Mouse (Mus musculus) lung, embryonic 16.5 days (tissue): ENCODE measurements at regions not wholly inside any gene's neighbourhood (a gene's known extent, or its start where the extent isn't known, plus 50 kb on each side); places are given as distances from the start of the nearest gene placed in this dataset.
"Not testable (repeated sequence)": the region's sequence is repeated elsewhere in the genome, so short reads cannot be mapped to it uniquely, and the experiment has no call there.

ENCODE experiments used
- ATAC-seq: fragments of 200-750 bp; cut with Nextera tagmentation; 2 replicates; pipeline ENCODE4 v1.8.0; 2017; ENCODE audit warnings: low read depth, mild to moderate bottlenecking, moderate library complexity
- H3K27ac ChIP-seq: fragments of 300-500 bp; sonication (generic); 2 replicates; pipeline ENCODE4 v1.5.1; 2014; ENCODE audit warnings: mild to moderate bottlenecking, control low read depth, low read length
- H3K27me3 ChIP-seq: fragments of 300-500 bp; sonication (generic); 2 replicates; pipeline ENCODE4 v1.6.1; 2014; ENCODE audit warnings: low read depth, low read length, mixed read lengths; ENCODE audit not compliant: control insufficient read depth, insufficient read depth
- H3K36me3 ChIP-seq: fragments of 300-500 bp; sonication (generic); 2 replicates; pipeline ENCODE4 v1.6.1; 2014; ENCODE audit warnings: low read length; ENCODE audit not compliant: control insufficient read depth, insufficient read depth
- H3K4me1 ChIP-seq: fragments of 300-500 bp; sonication (generic); replicated peaks from 2 replicates; pipeline ENCODE4 v1.6.1; 2014; ENCODE audit warnings: low read length, mixed read lengths; ENCODE audit not compliant: control insufficient read depth, insufficient read depth
- H3K4me2 ChIP-seq: fragments of 300-500 bp; sonication (generic); 2 replicates; pipeline ENCODE4 v1.6.1; 2014; ENCODE audit warnings: low read depth, low read length, control low read depth
- H3K4me3 ChIP-seq: fragments of 300-500 bp; sonication (generic); 2 replicates; pipeline ENCODE4 v1.5.1; 2014; ENCODE audit warnings: mild to moderate bottlenecking, low read length, control low read depth
- H3K9ac ChIP-seq: fragments of 300-500 bp; sonication (generic); 2 replicates; pipeline ENCODE4 v1.6.1; 2014; ENCODE audit warnings: low read length, control low read depth
- H3K9me3 ChIP-seq: fragments of 300-500 bp; sonication (generic); 2 replicates; pipeline ENCODE4 v1.6.1; 2016; ENCODE audit warnings: low read length; ENCODE audit not compliant: control insufficient read depth
- WGBS: fragments of 180-500 bp; shearing (Covaris S2); extraction: QIAGEN DNeasy Blood & Tissue Kit; methylation state at CpG from one replicate; pipeline ENCODE4 v1.1.7; 2014; 5-methylcytosine and 5-hydroxymethylcytosine counted together

- 49% methylated on average over 8 of the region's 8 CpGs for WGBS
- Histone ChIP-seq H3K27ac (no peak overlapping the region), H3K4me1 (no peaks in the 10 kb centered on the region), H3K9ac (no peak overlapping the region), H3K4me2 (no peak overlapping the region), H3K36me3 (no peaks in the 10 kb centered on the region), H3K4me3 (no peak overlapping the region), H3K27me3 (no peaks in the 10 kb centered on the region), H3K9me3 (peaks cover 4% of the 10 kb centered on the region; the same call in 1 of the 2 replicates)
- no peak for ATAC-seq
These were observed 383.7 kb upstream of the Arid1b start for GRCm38 (mm10) chr17:4610481-4610880.

- 82% methylated on average over 5 of the region's 5 CpGs for WGBS
- Histone ChIP-seq H3K9me3 (peaks cover 4% of the 10 kb centered on the region; the same call in 1 of the 2 replicates), H3K4me2 (no peak overlapping the region), H3K27me3 (no peaks in the 10 kb centered on the region), H3K27ac (no peak overlapping the region), H3K9ac (no peak overlapping the region), H3K4me1 (no peaks in the 10 kb centered on the region), H3K4me3 (no peak overlapping the region), H3K36me3 (no peaks in the 10 kb centered on the region)
- ATAC-seq: no peak
These were observed 383.1 kb upstream of the Arid1b start for GRCm38 (mm10) chr17:4610993-4611392.

DNA sequence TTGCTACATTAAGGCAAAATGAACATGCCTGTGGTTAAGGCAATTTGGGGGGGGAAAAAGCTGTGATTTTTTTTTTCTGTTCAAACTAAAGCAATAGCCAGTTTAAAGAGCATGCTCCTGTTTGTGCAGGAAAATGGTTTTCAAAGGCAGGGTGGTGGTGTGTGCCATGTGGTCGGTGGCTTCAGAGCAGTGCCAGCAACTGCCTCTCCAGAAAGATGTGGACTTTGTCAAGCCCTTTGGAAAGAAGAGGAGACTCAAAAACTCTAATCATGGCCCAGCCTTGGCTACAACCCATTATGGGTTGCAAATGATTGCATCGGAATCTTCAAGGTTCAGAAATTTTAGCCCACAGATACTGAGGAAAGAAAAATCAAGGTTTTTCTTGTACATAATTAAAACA is 382.4 kb upstream of the Arid1b start:
- H3K27me3 ChIP-seq: no peaks in the 10 kb centered on the region
- no peaks in the 10 kb centered on the region for H3K4me1 ChIP-seq
- H3K4me3 ChIP-seq: no peak overlapping the region
- H3K36me3 ChIP-seq: no peaks in the 10 kb centered on the region
- ATAC-seq: no peak
- no peak overlapping the region for H3K4me2 ChIP-seq
- WGBS: 74% methylated on average over 2 of the region's 2 CpGs
- H3K9ac ChIP-seq: no peak overlapping the region
- H3K9me3 ChIP-seq: peaks cover 4% of the 10 kb centered on the region; the same call in 1 of the 2 replicates
- H3K27ac ChIP-seq: no peak overlapping the region

DNA sequence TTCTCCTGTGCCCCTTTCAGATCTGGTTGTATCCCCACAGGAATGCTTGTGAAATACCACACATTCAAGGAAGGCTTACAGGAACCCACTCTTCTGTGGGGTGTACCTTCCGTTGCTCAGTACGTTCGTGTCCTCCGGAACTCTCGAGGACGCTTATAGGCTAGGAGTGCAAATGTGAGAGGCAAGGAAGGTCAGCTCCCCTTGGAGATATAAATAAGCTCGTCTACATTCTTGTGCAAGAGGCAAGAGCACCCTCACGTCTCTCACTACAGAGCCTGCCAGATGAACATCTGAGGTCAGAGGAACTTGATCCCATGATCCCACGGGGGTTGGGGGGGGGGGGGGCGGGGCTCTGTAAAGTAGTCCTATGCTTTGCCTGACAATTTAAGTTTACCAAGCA is 382.0 kb upstream of the Arid1b start:
- H3K36me3 ChIP-seq: no peaks in the 10 kb centered on the region
- H3K4me3 ChIP-seq: no peak overlapping the region
- H3K4me2 ChIP-seq: no peak overlapping the region
- H3K27me3 ChIP-seq: no peaks in the 10 kb centered on the region
- peaks cover 4% of the 10 kb centered on the region; the same call in 1 of the 2 replicates for H3K9me3 ChIP-seq
- no peak overlapping the region for H3K27ac ChIP-seq
- 42% methylated on average over 10 of the region's 10 CpGs for WGBS
- H3K9ac ChIP-seq: no peak overlapping the region
- H3K4me1 ChIP-seq: no peaks in the 10 kb centered on the region
- peak; percentile 56; the same call in 1 of the 2 replicates for ATAC-seq

- Histone ChIP-seq H3K36me3 (no peaks in the 10 kb centered on the region), H3K27ac (no peak overlapping the region), H3K4me1 (no peaks in the 10 kb centered on the region), H3K4me2 (no peak overlapping the region), H3K9ac (no peak overlapping the region), H3K27me3 (no peaks in the 10 kb centered on the region), H3K4me3 (no peak overlapping the region), H3K9me3 (peaks cover 4% of the 10 kb centered on the region; the same call in 1 of the 2 replicates)
- ATAC-seq: no peak
- 80% methylated on average over 7 of the region's 7 CpGs for WGBS
These were observed 381.4 kb upstream of the Arid1b start for GRCm38 (mm10) chr17:4612741-4613140.

- Histone ChIP-seq H3K36me3 (no peaks in the 10 kb centered on the region), H3K4me3 (no peak overlapping the region), H3K4me1 (no peaks in the 10 kb centered on the region), H3K27ac (no peak overlapping the region), H3K4me2 (no peak overlapping the region), H3K9ac (no peak overlapping the region), H3K9me3 (no peaks in the 10 kb centered on the region), H3K27me3 (no peaks in the 10 kb centered on the region)
- no peak for ATAC-seq
These were observed 373.8 kb upstream of the Arid1b start for GRCm38 (mm10) chr17:4620361-4620760.

DNA sequence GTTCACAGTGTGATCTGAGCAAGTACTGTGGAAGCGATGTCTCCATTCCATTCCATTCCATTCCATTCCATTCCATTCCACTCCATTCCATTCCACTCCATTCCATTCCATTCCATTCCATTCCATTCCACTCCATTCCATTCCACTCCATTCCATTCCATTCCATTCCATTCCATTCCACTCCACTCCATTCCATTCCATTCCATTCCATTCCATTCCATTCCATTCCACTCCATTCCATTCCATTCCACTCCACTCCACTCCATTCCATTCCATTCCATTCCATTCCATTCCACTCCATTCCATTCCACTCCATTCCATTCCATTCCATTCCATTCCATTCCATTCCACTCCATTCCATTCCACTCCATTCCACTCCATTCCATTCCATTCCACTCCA is 368.0 kb upstream of the Arid1b start:
- H3K27me3 ChIP-seq, H3K9ac ChIP-seq, H3K9me3 ChIP-seq, H3K4me2 ChIP-seq, H3K4me3 ChIP-seq, ATAC-seq, H3K4me1 ChIP-seq, H3K27ac ChIP-seq, H3K36me3 ChIP-seq: not testable (repeated sequence)
- WGBS: 92% methylated on average over 1 of the region's 1 CpGs

DNA sequence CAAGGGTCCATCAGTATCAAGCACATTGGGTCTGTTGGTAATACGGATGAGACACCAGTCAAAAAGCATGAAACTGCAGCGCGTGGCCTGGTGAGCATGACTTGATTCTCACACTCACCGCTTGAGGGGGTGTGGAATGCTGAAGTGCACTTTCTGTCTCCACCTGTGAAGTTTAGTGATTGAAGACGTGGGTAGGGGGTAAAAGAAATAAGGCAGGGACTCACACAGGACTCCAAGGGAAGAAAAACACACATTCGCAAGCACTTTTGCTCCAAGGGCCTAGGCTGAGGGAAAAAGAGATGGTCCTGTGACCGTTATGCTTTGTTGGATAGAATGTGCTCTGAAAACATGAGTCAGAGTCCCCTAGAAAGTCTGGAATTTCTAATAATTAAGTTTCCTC is 366.6 kb upstream of the Arid1b start:
- no peaks in the 10 kb centered on the region for H3K4me1 ChIP-seq
- 74% methylated on average over 7 of the region's 7 CpGs for WGBS
- no peak for ATAC-seq
- no peaks in the 10 kb centered on the region for H3K9me3 ChIP-seq
- no peak overlapping the region for H3K9ac ChIP-seq
- H3K4me2 ChIP-seq: no peak overlapping the region
- H3K27me3 ChIP-seq: no peaks in the 10 kb centered on the region
- no peak overlapping the region for H3K4me3 ChIP-seq
- no peaks in the 10 kb centered on the region for H3K36me3 ChIP-seq
- H3K27ac ChIP-seq: no peak overlapping the region

GRCm38 (mm10) chr17:4631122-4631521 is 363.0 kb upstream of the Arid1b start:
- Histone ChIP-seq H3K4me3 (no peak overlapping the region), H3K9me3 (no peaks in the 10 kb centered on the region), H3K4me2 (no peak overlapping the region), H3K27ac (no peak overlapping the region), H3K4me1 (no peaks in the 10 kb centered on the region), H3K27me3 (no peaks in the 10 kb centered on the region), H3K9ac (no peak overlapping the region), H3K36me3 (no peaks in the 10 kb centered on the region)
- no peak for ATAC-seq
- 76% methylated on average over 4 of the region's 4 CpGs for WGBS

DNA sequence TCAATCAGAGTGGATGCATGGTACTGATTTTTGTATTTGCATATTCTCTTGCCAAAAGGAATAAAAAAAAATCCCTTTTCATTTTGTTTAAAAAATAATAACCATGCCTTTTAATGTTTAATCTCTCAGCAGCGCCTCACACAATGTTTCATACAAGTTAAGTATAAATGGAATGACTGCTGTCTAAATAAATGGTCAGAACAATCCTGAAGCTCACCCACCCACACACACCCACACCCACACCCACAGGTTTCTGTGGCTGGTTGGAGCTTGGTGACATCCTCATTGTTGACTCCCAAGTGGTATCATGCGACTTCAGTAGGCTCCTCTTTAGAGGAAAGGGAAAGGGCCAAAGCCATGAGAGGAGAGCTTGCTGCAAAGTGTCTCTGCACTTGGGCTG is 361.6 kb upstream of the Arid1b start:
- 78% methylated on average over 2 of the region's 2 CpGs for WGBS
- H3K9me3 ChIP-seq: no peaks in the 10 kb centered on the region
- no peaks in the 10 kb centered on the region for H3K36me3 ChIP-seq
- no peak overlapping the region for H3K4me2 ChIP-seq
- no peak overlapping the region for H3K27ac ChIP-seq
- no peak for ATAC-seq
- H3K4me1 ChIP-seq: no peaks in the 10 kb centered on the region
- no peak overlapping the region for H3K4me3 ChIP-seq
- no peak overlapping the region for H3K9ac ChIP-seq
- H3K27me3 ChIP-seq: no peaks in the 10 kb centered on the region
